Mouse (Mus musculus): Measurements from ENCODE around the gene Gnai3.

GRCm38 (mm10) chr3:108164807-108165206 lies 18.9 kb upstream of the Gnai3 start:
- TF ChIP-seq POLR2A (IDR thresholded peaks at IDR 0.05; ENCODE audit: low read depth, low read length) (peak; percentile 29; the same call in 1 of the 2 replicates), CTCF (IDR thresholded peaks at IDR 0.05; ENCODE audit: extremely low read depth, insufficient read length, insufficient replicate concordance, low read depth, low read length) (peak; percentile 96)
